15 mouse cellular contexts compared by ENCODE assay signal in genomic region chr2:71774246-71774951, GRCm38 (mm10). TPM values are rescaled to one million over a fixed set of nuclear protein-coding genes. Genes with fewer than 3 reads are reported as not detected.
DNase-seq lines count a peak whose midpoint lies in the region; ATAC-seq and TF ChIP-seq lines count a peak whose summit lies in the region.
"Had no signal": no experiment of that assay in that cellular context is flagged by ENCODE, and none has a peak within 500 bp of the region (broad histone marks: within the 10 kb centered on the region; RNA-seq: fewer than 3 reads in every experiment).

No protein-coding gene starts in this region.

- no peaks in the 10 kb centered on the region for H3K9me3 ChIP-seq in kidney, postnatal 0 days (replicated peaks; ENCODE audit: low read length)
- no peaks in the 10 kb centered on the region for H3K9me3 ChIP-seq in kidney, embryonic 16.5 days (ENCODE audit: low read length)
- H3K9me3 ChIP-seq in midbrain, embryonic 14.5 days (ENCODE audit: control insufficient read depth, low read length): no peaks in the 10 kb centered on the region
- H3K9me3 ChIP-seq in midbrain, embryonic 11.5 days (ENCODE audit: control insufficient read depth, low read length): no peaks in the 10 kb centered on the region
- H3K9me3 ChIP-seq in forebrain, embryonic 15.5 days: no peaks in the 10 kb centered on the region
- no peaks in the 10 kb centered on the region for H3K9me3 ChIP-seq in neural tube, embryonic 14.5 days (ENCODE audit: control insufficient read depth, low read length)
- H3K9me3 ChIP-seq in limb, embryonic 10.5 days (replicated peaks): no peaks in the 10 kb centered on the region

- no peak overlapping the region for H3K27ac ChIP-seq in kidney, postnatal 0 days
- H3K27ac ChIP-seq in kidney, embryonic 16.5 days (ENCODE audit: low read length): no peak overlapping the region
- H3K27ac ChIP-seq in midbrain, embryonic 14.5 days (replicated peaks; ENCODE audit: low read depth, low read length): 0 out of 2 replicates have a peak overlapping the region, but pooled peaks have one; percentile 15
- no peak overlapping the region for H3K27ac ChIP-seq in midbrain, embryonic 11.5 days (ENCODE audit: low read depth, low read length)
- peak overlapping the region; percentile 36 for H3K27ac ChIP-seq in forebrain, embryonic 15.5 days (replicated peaks)
- 0 out of 2 replicates have a peak overlapping the region, but pooled peaks have one; percentile 22 for H3K27ac ChIP-seq in neural tube, embryonic 14.5 days (ENCODE audit: low read depth, low read length)
- H3K27ac ChIP-seq in limb, embryonic 10.5 days: no peak overlapping the region
- H3K27ac ChIP-seq: left cerebral cortex, adult 2 months had no signal

- H3K4me3 ChIP-seq in kidney, postnatal 0 days (replicated peaks; ENCODE audit: low read depth, low read length): no peak overlapping the region
- H3K4me3 ChIP-seq in kidney, embryonic 16.5 days (ENCODE audit: low read length): no peak overlapping the region
- no peak overlapping the region for H3K4me3 ChIP-seq in midbrain, embryonic 14.5 days (replicated peaks; ENCODE audit: low read depth, low read length)
- no peak overlapping the region for H3K4me3 ChIP-seq in midbrain, embryonic 11.5 days (ENCODE audit: low read depth, low read length)
- no peak overlapping the region for H3K4me3 ChIP-seq in forebrain, embryonic 15.5 days
- no peak overlapping the region for H3K4me3 ChIP-seq in neural tube, embryonic 14.5 days (ENCODE audit: low read depth, low read length)
- H3K4me3 ChIP-seq in limb, embryonic 10.5 days: no peak overlapping the region
- H3K4me3 ChIP-seq: left cerebral cortex, adult 2 months had no signal

- no peaks in the 10 kb centered on the region for H3K27me3 ChIP-seq in kidney, postnatal 0 days (ENCODE audit: insufficient read depth, low read length)
- no peaks in the 10 kb centered on the region for H3K27me3 ChIP-seq in kidney, embryonic 16.5 days (ENCODE audit: insufficient read depth, low read length)
- no peaks in the 10 kb centered on the region for H3K27me3 ChIP-seq in midbrain, embryonic 14.5 days (ENCODE audit: control insufficient read depth, insufficient read depth, low read length)
- H3K27me3 ChIP-seq in midbrain, embryonic 11.5 days (ENCODE audit: control insufficient read depth, insufficient read depth, low read length): no peaks in the 10 kb centered on the region
- H3K27me3 ChIP-seq in forebrain, embryonic 15.5 days: no peaks in the 10 kb centered on the region
- no peaks in the 10 kb centered on the region for H3K27me3 ChIP-seq in neural tube, embryonic 14.5 days (ENCODE audit: control insufficient read depth, insufficient read depth, low read length)
- no peaks in the 10 kb centered on the region for H3K27me3 ChIP-seq in limb, embryonic 10.5 days (ENCODE audit: low read depth, poor library complexity, severe bottlenecking)

- ATAC-seq in kidney, postnatal 0 days (replicated peaks; ENCODE audit: low FRiP score, low read depth): no peak
- ATAC-seq in kidney, embryonic 16.5 days (ENCODE audit: low FRiP score, low TSS enrichment): no peak
- no peak for ATAC-seq in midbrain, embryonic 14.5 days (ENCODE audit: low FRiP score, low TSS enrichment)
- no peak for ATAC-seq in midbrain, embryonic 11.5 days (ENCODE audit: low FRiP score)
- ATAC-seq in forebrain, embryonic 15.5 days (replicated peaks): no peak
- ATAC-seq in neural tube, embryonic 14.5 days (ENCODE audit: low read depth): no peak

- no peak overlapping the region for H3K9ac ChIP-seq in kidney, postnatal 0 days (ENCODE audit: low read depth, low read length)
- no peak overlapping the region for H3K9ac ChIP-seq in kidney, embryonic 16.5 days (replicated peaks; ENCODE audit: low read length)
- no peak overlapping the region for H3K9ac ChIP-seq in midbrain, embryonic 14.5 days (replicated peaks; ENCODE audit: low read length)
- no peak overlapping the region for H3K9ac ChIP-seq in midbrain, embryonic 11.5 days (ENCODE audit: low read length)
- H3K9ac ChIP-seq in forebrain, embryonic 15.5 days (replicated peaks): no peak overlapping the region
- no peak overlapping the region for H3K9ac ChIP-seq in neural tube, embryonic 14.5 days (replicated peaks; ENCODE audit: low read depth, low read length)

- DNase-seq in kidney, postnatal 0 days (ENCODE audit: low spot score): no peak
- peak; percentile 18 for DNase-seq in midbrain, embryonic 14.5 days
- DNase-seq in midbrain, embryonic 11.5 days (ENCODE audit: low spot score, missing footprints): no peak
- DNase-seq in adrenal gland, adult 8-10 months: no peak
- no peak for DNase-seq in limb, embryonic 10.5 days (ENCODE audit: low spot score)
- DNase-seq: B cell, adult 2 months; cerebellum, adult 8-10 months; gastrocnemius, postnatal 36 days; kidney, postnatal 14 days; liver; lung, postnatal 14 days had no signal

- H3K4me2 ChIP-seq in kidney, postnatal 0 days (ENCODE audit: low read length): 0 out of 2 replicates have a peak overlapping the region, but pooled peaks have one; percentile 35
- no peak overlapping the region for H3K4me2 ChIP-seq in kidney, embryonic 16.5 days (replicated peaks; ENCODE audit: low read depth, low read length)
- peak overlapping the region; percentile 23; the same call in 1 of the 2 replicates for H3K4me2 ChIP-seq in midbrain, embryonic 14.5 days (ENCODE audit: low read length)
- H3K4me2 ChIP-seq in midbrain, embryonic 11.5 days: no peak overlapping the region
- peak overlapping the region; percentile 19; the same call in 1 of the 2 replicates for H3K4me2 ChIP-seq in forebrain, embryonic 15.5 days (replicated peaks)
- H3K4me2 ChIP-seq in neural tube, embryonic 14.5 days (ENCODE audit: low read depth, low read length): no peak overlapping the region; the same call in 1 of the 2 replicates

- H3K4me1 ChIP-seq in kidney, postnatal 0 days (replicated peaks; ENCODE audit: insufficient read depth, low read length): no peaks in the 10 kb centered on the region
- peaks cover 14% of the 10 kb centered on the region; the same call in 1 of the 2 replicates for H3K4me1 ChIP-seq in kidney, embryonic 16.5 days (ENCODE audit: insufficient read depth, low read length)
- 0 out of 2 replicates have a peak, but pooled peaks cover 11% of the 10 kb centered on the region for H3K4me1 ChIP-seq in midbrain, embryonic 14.5 days (ENCODE audit: control insufficient read depth, insufficient read depth, low read length)
- H3K4me1 ChIP-seq in midbrain, embryonic 11.5 days (ENCODE audit: control insufficient read depth, insufficient read depth, low read length): peaks cover 2% of the 10 kb centered on the region; the same call in 1 of the 2 replicates
- peaks cover 17% of the 10 kb centered on the region for H3K4me1 ChIP-seq in forebrain, embryonic 15.5 days
- H3K4me1 ChIP-seq in neural tube, embryonic 14.5 days (ENCODE audit: control insufficient read depth, insufficient read depth, low read length): peaks cover 7% of the 10 kb centered on the region; the same call in 1 of the 2 replicates
- no peaks in the 10 kb centered on the region for H3K4me1 ChIP-seq in limb, embryonic 10.5 days

- TF ChIP-seq CTCF in kidney, postnatal 0 days (IDR thresholded peaks at IDR 0.05; ENCODE audit: low read depth): no peak

- 68% methylated on average over 10 of the region's 10 CpGs for WGBS in kidney, postnatal 0 days
- WGBS in kidney, embryonic 16.5 days: 68% methylated on average over 10 of the region's 10 CpGs
- WGBS in midbrain, embryonic 14.5 days: 63% methylated on average over 10 of the region's 10 CpGs
- 74% methylated on average over 10 of the region's 10 CpGs for WGBS in midbrain, embryonic 11.5 days
- 40% methylated on average over 10 of the region's 10 CpGs for WGBS in forebrain, embryonic 15.5 days
- 60% methylated on average over 10 of the region's 10 CpGs for WGBS in neural tube, embryonic 14.5 days
- WGBS in limb, embryonic 10.5 days: 83% methylated on average over 10 of the region's 10 CpGs

- H3K36me3 ChIP-seq in kidney, postnatal 0 days (ENCODE audit: insufficient read depth, low read length): no peaks in the 10 kb centered on the region
- H3K36me3 ChIP-seq in kidney, embryonic 16.5 days (ENCODE audit: insufficient read depth, low read length): no peaks in the 10 kb centered on the region
- no peaks in the 10 kb centered on the region for H3K36me3 ChIP-seq in midbrain, embryonic 14.5 days (ENCODE audit: control insufficient read depth, insufficient read depth, low read length)
- no peaks in the 10 kb centered on the region for H3K36me3 ChIP-seq in midbrain, embryonic 11.5 days (ENCODE audit: control insufficient read depth, insufficient read depth, low read length)
- H3K36me3 ChIP-seq in forebrain, embryonic 15.5 days: no peaks in the 10 kb centered on the region
- no peaks in the 10 kb centered on the region for H3K36me3 ChIP-seq in neural tube, embryonic 14.5 days (ENCODE audit: control insufficient read depth, insufficient read depth, low read length)
- no peaks in the 10 kb centered on the region for H3K36me3 ChIP-seq in limb, embryonic 10.5 days

RNA-seq across cellular contexts. Expression of gene Itga6, which starts 29.0 kb away (rescaled TPM):
- 82.4 and 84.5 TPM in 2 replicates for polyA plus RNA-seq in kidney, postnatal 0 days (2015; fragmentation: Nextera tagmentation; extraction: Ambion mirVana)
- polyA plus RNA-seq in kidney, embryonic 16.5 days (2015; fragmentation: Nextera tagmentation; extraction: Ambion mirVana): 56.8 and 75.1 TPM in 2 replicates
- polyA plus RNA-seq in midbrain, embryonic 14.5 days (2014; fragmentation: Nextera tagmentation; extraction: Ambion mirVana): 15.9 and 21.6 TPM in 2 replicates
- 28.5 and 28.7 TPM in 2 replicates for polyA plus RNA-seq in midbrain, embryonic 11.5 days (2014; fragmentation: Nextera tagmentation; extraction: Ambion mirVana)
- polyA plus RNA-seq in forebrain, embryonic 15.5 days (2015; fragmentation: Nextera tagmentation; extraction: Ambion mirVana): 25.7 TPM in 2 replicates
- 21.5 and 36.9 TPM in 2 replicates for polyA plus RNA-seq in neural tube, embryonic 14.5 days (2014; fragmentation: Nextera tagmentation; extraction: Ambion mirVana)
- total RNA-seq in adrenal gland, adult 8-10 months (2022): 100 to 1,000 TPM; 103 to 167 (median 141) TPM
- polyA plus RNA-seq in limb, embryonic 10.5 days (2016; fragmentation: Nextera tagmentation; extraction: Ambion mirVana): 19.1 and 22.3 TPM in 2 replicates

Comparison
In these comparisons a context has a peak if more than half of its experiments do, and no peak if none do; other contexts are left out.
1. H3K27ac ChIP-seq: peak in midbrain, embryonic 14.5 days (single experiment), forebrain, embryonic 15.5 days (single experiment) and neural tube, embryonic 14.5 days (single experiment); none in kidney, postnatal 0 days (single experiment), kidney, embryonic 16.5 days (single experiment), midbrain, embryonic 11.5 days (single experiment) and limb, embryonic 10.5 days (single experiment).
2. H3K4me2 ChIP-seq: peak in kidney, postnatal 0 days (single experiment), midbrain, embryonic 14.5 days (single experiment) and forebrain, embryonic 15.5 days (single experiment); none in kidney, embryonic 16.5 days (single experiment), midbrain, embryonic 11.5 days (single experiment) and neural tube, embryonic 14.5 days (single experiment).